Mouse (Mus musculus) liver, postnatal 0 days (tissue): ENCODE results near the gene Mpeg1.

Experiments used
- CTCF ChIP-seq: sonication (generic); IDR thresholded peaks from 2 replicates; pipeline ENCODE4 v1.5.1; 2016; ENCODE audit warnings: antibody characterized with exemption, low read depth
- EP300 ChIP-seq: IDR thresholded peaks from 2 replicates; pipeline ENCODE4 v1.6.1; 2016; ENCODE audit warnings: antibody characterized with exemption, low read depth, mild to moderate bottlenecking

DNA sequence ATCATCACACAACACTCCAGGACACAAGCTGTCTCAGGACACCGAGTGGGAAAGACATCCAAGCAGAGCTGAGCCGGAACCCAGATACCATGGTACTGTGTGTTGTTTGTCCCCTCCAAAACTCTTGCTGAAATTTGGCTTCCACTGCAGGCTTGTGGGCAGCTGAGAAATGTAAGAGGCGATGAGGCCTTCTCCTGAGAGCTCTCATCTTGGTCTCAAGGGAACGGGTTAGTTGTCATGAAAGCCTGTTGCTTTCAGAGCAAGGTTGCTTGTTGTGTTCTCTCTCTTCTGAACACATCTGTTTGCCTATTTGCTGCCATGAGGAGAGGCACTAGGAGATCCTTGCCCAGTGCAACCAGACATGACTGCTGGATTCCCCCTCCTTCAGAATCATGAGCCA is 13.4 kb downstream of the Mpeg1 start:
- TF ChIP-seq EP300 (no peak), CTCF (no peak)
